Mouse (Mus musculus) mammary gland, adult 2 months (tissue): ENCODE results near the gene S100a10. TPM values are rescaled to one million over a fixed set of nuclear protein-coding genes. Genes with fewer than 3 reads are reported as not detected.

Experiments used
- polyA plus RNA-seq: library from polyadenylated mRNA; depleted of rRNA; stranded (reverse); fragments of >200 nt; gene quantifications from 2 replicates; pipeline ENCODE4 v1.2.3, GENCODE M21; 2012; ENCODE audit warnings: low replicate concordance; rRNA removed

Gene S100a10
- polyA plus RNA-seq, result 77.1 and 139 TPM in 2 replicates

GRCm38 (mm10) chr3:93554981-93555877 is at the start of gene S100a10:
TSS of gene S100a10 (plus strand) at chr3:93555080.

GRCm38 (mm10) chr3:93520330-93521193 is 34.3 kb upstream of the S100a10 start, which contains the start of gene S100a11:
TSS of gene S100a11 (plus strand) at chr3:93520488.

Other genes starting within 250 kb of the S100a10 start
- 0.33 TPM in 1 of 2 replicates, not detected in the other for gene Hrnr, start 235.3 kb upstream of the S100a10 start, polyA plus RNA-seq
- gene Rptn, start 161.4 kb upstream of the S100a10 start, polyA plus RNA-seq, result 0.17 TPM in 1 of 2 replicates, not detected in the other
- 0.02 TPM in 1 of 2 replicates, not detected in the other for gene Tchh, start 112.8 kb upstream of the S100a10 start, polyA plus RNA-seq
- gene Tchhl1, start 86.3 kb upstream of the S100a10 start, polyA plus RNA-seq, result not detected in 2 replicates
- gene S100a11, start 34.6 kb upstream of the S100a10 start, polyA plus RNA-seq, result 208 and 437 TPM in 2 replicates
- gene Tdpoz2, start 97.6 kb downstream of the S100a10 start, polyA plus RNA-seq, result not detected in 2 replicates
- not detected in 2 replicates for gene Tdpoz1, start 121.2 kb downstream of the S100a10 start, polyA plus RNA-seq
- gene Gm37596, start 138.0 kb downstream of the S100a10 start, polyA plus RNA-seq, result not detected in 2 replicates
- gene Gm5773, start 217.9 kb downstream of the S100a10 start, polyA plus RNA-seq, result not detected in 2 replicates
- gene Tdpoz4, start 241.3 kb downstream of the S100a10 start, polyA plus RNA-seq, result not detected in 2 replicates